Comparison of ENCODE assay signal across 10 mouse cellular contexts in genomic region chr1:97974968-97975367, GRCm38 (mm10).
A peak's percentile ranks its signal among the peaks of the same experiment; 100 is the strongest.
DNase-seq lines count a peak whose midpoint lies in the region; ATAC-seq and TF ChIP-seq lines count a peak whose summit lies in the region.
"Had no signal": no experiment of that assay in that cellular context is flagged by ENCODE, and none has a peak within 500 bp of the region (broad histone marks: within the 10 kb centered on the region; RNA-seq: fewer than 3 reads in every experiment).

No protein-coding gene starts in this region.

- H3K4me1 ChIP-seq in heart, embryonic 14.5 days (ENCODE audit: control insufficient read depth in 2 of 2, insufficient read depth in 2 of 2, low read length in 2 of 2) = peaks cover 2 to 29% of the 10 kb centered on the region in 2 experiments; a peak in 3 of 4 replicates
- peaks cover 1% of the 10 kb centered on the region; the same call in 1 of the 2 replicates for H3K4me1 ChIP-seq in cortical plate, adult 2 months (ENCODE audit: control insufficient read depth, insufficient read depth, low read length)
- H3K4me1 ChIP-seq in forebrain, embryonic 16.5 days (replicated peaks; ENCODE audit: control insufficient read depth, insufficient read depth, low read length) = peaks cover 16% of the 10 kb centered on the region
- peaks cover 23% of the 10 kb centered on the region for H3K4me1 ChIP-seq in midbrain, embryonic 15.5 days

- peak overlapping the region; percentile 46 to 57 for H3K27ac ChIP-seq in heart, embryonic 14.5 days (replicated peaks in 1 of 2; ENCODE audit: control insufficient read depth in 1 of 2, insufficient read depth in 1 of 2, low read depth in 2 of 2, low read length in 2 of 2)
- H3K27ac ChIP-seq in cortical plate, adult 2 months (ENCODE audit: insufficient read depth, low read length) = peak overlapping the region; percentile 33; the same call in 1 of the 2 replicates
- H3K27ac ChIP-seq in forebrain, embryonic 16.5 days (ENCODE audit: low read length) = no peak overlapping the region
- H3K27ac ChIP-seq in midbrain, embryonic 15.5 days = peak overlapping the region; percentile 13; the same call in 1 of the 2 replicates
- H3K27ac ChIP-seq: liver, embryonic 12.5 days had no signal

- H3K9ac ChIP-seq in heart, embryonic 14.5 days (ENCODE audit: low read length) = peak overlapping the region; percentile 98
- peak overlapping the region; percentile 26; the same call in 1 of the 2 replicates for H3K9ac ChIP-seq in forebrain, embryonic 16.5 days (replicated peaks; ENCODE audit: low read depth, low read length)
- no peak overlapping the region for H3K9ac ChIP-seq in midbrain, embryonic 15.5 days
- H3K9ac ChIP-seq: liver, embryonic 12.5 days had no signal

- no peaks in the 10 kb centered on the region for H3K9me3 ChIP-seq in heart, embryonic 14.5 days (ENCODE audit: control insufficient read depth, low read length)
- no peaks in the 10 kb centered on the region for H3K9me3 ChIP-seq in forebrain, embryonic 16.5 days (ENCODE audit: control insufficient read depth, low read length)
- H3K9me3 ChIP-seq in midbrain, embryonic 15.5 days = no peaks in the 10 kb centered on the region
- H3K9me3 ChIP-seq: liver, embryonic 12.5 days had no signal

- peaks cover 29% of the 10 kb centered on the region for H3K36me3 ChIP-seq in heart, embryonic 14.5 days (ENCODE audit: control insufficient read depth, insufficient read depth, low read length)
- no peaks in the 10 kb centered on the region for H3K36me3 ChIP-seq in forebrain, embryonic 16.5 days (ENCODE audit: control insufficient read depth, insufficient read depth)
- no peaks in the 10 kb centered on the region for H3K36me3 ChIP-seq in midbrain, embryonic 15.5 days (replicated peaks)
- H3K36me3 ChIP-seq: liver, embryonic 12.5 days had no signal

- no peak for TF ChIP-seq POLR2A in cortical plate, adult 2 months (IDR thresholded peaks at IDR 0.05; ENCODE audit: extremely low read depth, insufficient read depth, low read length)

- TF ChIP-seq CTCF in cortical plate, adult 2 months (IDR thresholded peaks at IDR 0.05; ENCODE audit: extremely low read depth, insufficient read depth, low read length) = no peak

- 17% methylated on average over 11 of the region's 11 CpGs for WGBS in heart, embryonic 14.5 days
- WGBS in forebrain, embryonic 16.5 days = 19% methylated on average over 11 of the region's 11 CpGs
- WGBS in midbrain, embryonic 15.5 days = 32% methylated on average over 11 of the region's 11 CpGs

- H3K4me2 ChIP-seq in heart, embryonic 14.5 days (ENCODE audit: low read length) = peak overlapping the region; percentile 74
- peak overlapping the region; percentile 46 for H3K4me2 ChIP-seq in forebrain, embryonic 16.5 days (ENCODE audit: low read length)
- peak overlapping the region; percentile 32 for H3K4me2 ChIP-seq in midbrain, embryonic 15.5 days
- H3K4me2 ChIP-seq: liver, embryonic 12.5 days had no signal

- ATAC-seq in heart, embryonic 14.5 days (ENCODE audit: insufficient number of reproducible peaks, insufficient read depth, low FRiP score, low read depth) = no peak
- 0 out of 2 replicates have a peak, but pooled peaks have one; percentile 13 for ATAC-seq in forebrain, embryonic 16.5 days
- ATAC-seq in midbrain, embryonic 15.5 days (replicated peaks) = peak; percentile 40; the same call in 1 of the 2 replicates
- ATAC-seq: liver, embryonic 12.5 days had no signal

- no peaks in the 10 kb centered on the region for H3K27me3 ChIP-seq in heart, embryonic 14.5 days (ENCODE audit: control insufficient read depth, insufficient read depth, low read length)
- H3K27me3 ChIP-seq in forebrain, embryonic 16.5 days (replicated peaks; ENCODE audit: control insufficient read depth, insufficient read depth, low read length) = no peaks in the 10 kb centered on the region
- no peaks in the 10 kb centered on the region for H3K27me3 ChIP-seq in midbrain, embryonic 15.5 days (replicated peaks)

- DNase-seq in heart, adult 9 months (ENCODE audit: low spot score in 2 of 2) = no peak
- no peak for DNase-seq in thymus, adult 18-20 months
- no peak for DNase-seq in right cerebral cortex, postnatal 10 days (ENCODE audit: low spot score in 2 of 2)
- DNase-seq in Muller cell, postnatal 12 days (ENCODE audit: inconsistent ontology term) = no peak
- DNase-seq: right cerebral cortex, postnatal 14 days had no signal

- H3K4me3 ChIP-seq in heart, embryonic 14.5 days (ENCODE audit: control insufficient read depth in 1 of 2, insufficient read depth in 1 of 2, low read depth in 1 of 2, low read length in 2 of 2) = peak overlapping the region; percentile 49 to 83
- H3K4me3 ChIP-seq in cortical plate, adult 2 months (ENCODE audit: insufficient read depth, low read length) = peak overlapping the region; percentile 71
- H3K4me3 ChIP-seq in forebrain, embryonic 16.5 days (replicated peaks; ENCODE audit: low read length) = 0 out of 2 replicates have a peak overlapping the region, but pooled peaks have one; percentile 1
- H3K4me3 ChIP-seq in midbrain, embryonic 15.5 days = peak overlapping the region; percentile 20; the same call in 1 of the 2 replicates
- H3K4me3 ChIP-seq: liver, embryonic 12.5 days had no signal

Comparison
In these comparisons a context has a peak if more than half of its experiments do, and no peak if none do; other contexts are left out.
1. H3K4me3 ChIP-seq: peak in every context shown above with its lines; median percentile 71 in cortical plate, adult 2 months; 66 in heart, embryonic 14.5 days; 20 in midbrain, embryonic 15.5 days; 1 in forebrain, embryonic 16.5 days.